Mouse (Mus musculus) kidney, postnatal 0 days (tissue): Measurements from ENCODE around the gene Cbx5. TPM values are rescaled to one million over a fixed set of nuclear protein-coding genes. Genes with fewer than 3 reads are reported as not detected.

Experiments used
- ATAC-seq: fragments of 200-750 bp; cut with Nextera tagmentation; replicated peaks from 2 replicates; pipeline ENCODE4 v1.8.0; 2017; ENCODE audit warnings: low read depth, moderate number of reproducible peaks, moderate TSS enrichment, moderate library complexity; ENCODE audit not compliant: low FRiP score
- DNase-seq: peaks from one replicate; pipeline ENCODE4 v3.0.0-alpha.2; 2016; ENCODE audit warnings: low spot score
- H3K27ac ChIP-seq: fragments of 300-500 bp; sonication (generic); 2 replicates; pipeline ENCODE4 v1.5.1; 2014; ENCODE audit warnings: mild to moderate bottlenecking
- H3K27me3 ChIP-seq: fragments of 300-500 bp; sonication (generic); 2 replicates; pipeline ENCODE4 v1.6.1; 2014; ENCODE audit warnings: low read length, mixed read lengths; ENCODE audit not compliant: insufficient read depth
- H3K36me3 ChIP-seq: fragments of 300-500 bp; sonication (generic); 2 replicates; pipeline ENCODE4 v1.6.1; 2014; ENCODE audit warnings: low read length, mixed read lengths; ENCODE audit not compliant: insufficient read depth
- H3K4me1 ChIP-seq: fragments of 300-500 bp; sonication (generic); replicated peaks from 2 replicates; pipeline ENCODE4 v1.6.1; 2014; ENCODE audit warnings: antibody characterized with exemption, low read length, mixed read lengths; ENCODE audit not compliant: insufficient read depth
- H3K4me2 ChIP-seq: fragments of 300-500 bp; sonication (generic); 2 replicates; pipeline ENCODE4 v1.6.1; 2014; ENCODE audit warnings: mild to moderate bottlenecking, low read length, moderate library complexity, mixed read lengths
- H3K4me3 ChIP-seq: fragments of 300-500 bp; sonication (generic); replicated peaks from 2 replicates; pipeline ENCODE4 v1.5.1; 2014; ENCODE audit warnings: low read depth, low read length
- H3K9ac ChIP-seq: fragments of 300-500 bp; sonication (generic); 2 replicates; pipeline ENCODE4 v1.6.1; 2014; ENCODE audit warnings: low read depth, low read length
- H3K9me3 ChIP-seq: fragments of 300-500 bp; sonication (generic); replicated peaks from 2 replicates; pipeline ENCODE4 v1.6.1; 2016; ENCODE audit warnings: low read length, inconsistent platforms, mixed read lengths
- CTCF ChIP-seq: IDR thresholded peaks from 2 replicates; pipeline ENCODE4 v1.5.1; 2016; ENCODE audit warnings: antibody characterized with exemption, low read depth, mild to moderate bottlenecking, moderate library complexity
- WGBS: fragments of 180-500 bp; shearing (Covaris S2); extraction: QIAGEN DNeasy Blood & Tissue Kit; methylation state at CpG from one replicate; pipeline ENCODE4 v1.1.7; 2014; 5-methylcytosine and 5-hydroxymethylcytosine counted together
- polyA plus RNA-seq: library from polyadenylated mRNA; unstranded; fragments of >200 nt; fragmentation: Nextera tagmentation; extraction: Ambion mirVana; gene quantifications from 2 replicates; pipeline ENCODE4 v1.2.1, GENCODE M21; 2015

Gene Cbx5
- polyA plus RNA-seq, 1 experiment from 2014 or later, result 62.0 TPM

DNA sequence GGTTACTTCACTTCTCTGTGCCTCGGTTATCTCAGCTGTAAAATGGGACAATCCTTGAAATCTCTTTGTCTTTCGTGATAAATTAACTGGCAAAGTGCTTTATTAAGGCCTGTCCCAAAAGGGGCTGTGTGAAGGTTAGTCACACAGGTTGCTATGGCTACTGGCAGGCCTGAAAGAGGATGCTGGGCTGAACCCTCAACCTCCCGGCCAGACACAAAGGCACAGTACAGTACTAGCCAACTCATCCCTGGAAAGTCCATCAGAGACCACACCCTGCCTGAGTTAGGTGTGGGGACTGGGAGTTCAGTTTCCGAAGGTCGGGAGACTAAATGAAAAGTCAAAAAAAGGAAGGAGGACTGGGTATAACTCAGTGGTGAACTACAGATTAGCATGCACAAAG, 73.7 kb downstream of the Cbx5 start:
- no peak for TF ChIP-seq CTCF
- peaks cover 18% of the 10 kb centered on the region for H3K4me1 ChIP-seq

DNA sequence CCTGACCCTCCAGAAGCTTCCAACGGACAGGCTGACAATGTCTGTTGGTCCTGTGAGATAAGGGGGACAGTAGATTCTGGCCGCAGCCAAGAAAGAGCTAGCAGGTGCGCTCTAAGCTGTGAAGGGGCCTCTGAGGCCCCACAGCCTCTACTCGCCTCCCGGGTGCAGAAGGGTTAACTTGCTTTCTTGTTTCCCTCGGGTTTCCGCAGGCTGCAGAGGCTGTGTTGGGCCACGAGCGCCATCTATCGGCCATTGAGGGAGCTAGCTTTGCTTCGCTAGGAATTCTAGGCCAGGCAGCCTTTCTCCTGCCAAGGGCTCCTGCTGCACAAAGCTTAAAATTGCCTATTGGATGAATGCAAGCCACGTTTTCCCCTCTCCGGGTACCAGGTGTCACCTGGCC, 74.2 kb downstream of the Cbx5 start:
- ATAC-seq (0 out of 2 replicates have a peak, but pooled peaks have one; percentile 27), DNase-seq (peak; percentile 95)
- peaks cover 16% of the 10 kb centered on the region for H3K4me1 ChIP-seq
- no peak overlapping the region for H3K4me3 ChIP-seq
- no peak overlapping the region for H3K9ac ChIP-seq
- H3K27ac ChIP-seq, result no peak overlapping the region
- WGBS, result under 1% methylated on average over 13 of the region's 13 CpGs
- H3K27me3 ChIP-seq, result no peaks in the 10 kb centered on the region
- no peaks in the 10 kb centered on the region for H3K36me3 ChIP-seq
- TF ChIP-seq CTCF, result peak; percentile 99
- H3K9me3 ChIP-seq, result no peaks in the 10 kb centered on the region
- H3K4me2 ChIP-seq, result no peak overlapping the region

More for the DNA sequence above, 73.7 kb downstream of the Cbx5 start:
- H3K4me3 ChIP-seq, result no peak overlapping the region
- DNase-seq, result no peak
- ATAC-seq, result no peak
- H3K27ac ChIP-seq, result no peak overlapping the region
- H3K36me3 ChIP-seq, result no peaks in the 10 kb centered on the region
- 42% methylated on average over 5 of the region's 5 CpGs for WGBS
- no peak overlapping the region for H3K4me2 ChIP-seq
- H3K27me3 ChIP-seq, result no peaks in the 10 kb centered on the region
- no peaks in the 10 kb centered on the region for H3K9me3 ChIP-seq
- no peak overlapping the region for H3K9ac ChIP-seq

GRCm38 (mm10) chr15:103163182-103163919, 76.3 kb downstream of the Cbx5 start:
- H3K4me2 ChIP-seq, result peak overlapping the region; percentile 68
- TF ChIP-seq CTCF, result no peak
- H3K9ac ChIP-seq, result peak overlapping the region; percentile 62; the same call in 1 of the 2 replicates
- ATAC-seq, result peak; percentile 78
- 9% methylated on average over 25 of the region's 25 CpGs for WGBS
- peak; percentile 99 for DNase-seq
- peak overlapping the region; percentile 66 for H3K4me3 ChIP-seq
- no peaks in the 10 kb centered on the region for H3K9me3 ChIP-seq
- H3K27me3 ChIP-seq, result no peaks in the 10 kb centered on the region
- H3K36me3 ChIP-seq, result no peaks in the 10 kb centered on the region
- H3K4me1 ChIP-seq, result peaks cover 3% of the 10 kb centered on the region
- H3K27ac ChIP-seq, result no peak overlapping the region

GRCm38 (mm10) chr15:103157585-103157984, 82.0 kb downstream of the Cbx5 start:
- Histone ChIP-seq H3K4me1 (no peaks in the 10 kb centered on the region; the same call in none of the 2 replicates), H3K4me2 (no peak overlapping the region), H3K27me3 (no peaks in the 10 kb centered on the region), H3K9me3 (no peaks in the 10 kb centered on the region), H3K36me3 (no peaks in the 10 kb centered on the region), H3K4me3 (no peak overlapping the region), H3K9ac (no peak overlapping the region), H3K27ac (no peak overlapping the region)
- TF ChIP-seq CTCF, result no peak
- DNase-seq, result no peak
- no peak for ATAC-seq
- WGBS, result 77% methylated on average over 10 of the region's 10 CpGs

DNA sequence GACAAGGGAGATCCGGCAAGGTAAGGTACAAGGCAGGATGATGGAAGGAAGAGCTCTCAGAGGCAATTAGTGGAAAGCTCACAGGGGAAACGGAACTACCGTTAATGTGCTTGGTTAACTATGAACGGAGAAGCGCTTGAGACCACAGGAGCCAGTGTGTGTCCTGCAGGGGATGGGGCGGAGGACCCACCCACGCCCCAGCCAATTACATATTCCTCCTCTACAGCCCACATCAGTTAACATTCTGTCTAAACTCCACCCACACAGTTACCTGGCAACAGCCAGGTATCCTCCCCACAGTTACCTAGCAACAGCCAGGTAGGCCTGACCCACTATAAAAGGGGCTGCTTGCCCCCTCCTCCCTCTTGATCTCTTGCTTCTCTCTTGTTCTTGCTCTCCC, 82.7 kb downstream of the Cbx5 start:
- Histone ChIP-seq H3K4me3 (no peak overlapping the region), H3K4me2 (no peak overlapping the region), H3K27ac (no peak overlapping the region), H3K9me3 (no peaks in the 10 kb centered on the region), H3K9ac (no peak overlapping the region), H3K4me1 (no peaks in the 10 kb centered on the region; the same call in 1 of the 2 replicates), H3K36me3 (no peaks in the 10 kb centered on the region), H3K27me3 (no peaks in the 10 kb centered on the region)
- 57% methylated on average over 7 of the region's 7 CpGs for WGBS
- DNase-seq (no peak), ATAC-seq (no peak)
- no peak for TF ChIP-seq CTCF

GRCm38 (mm10) chr15:103155366-103156321, 84.0 kb downstream of the Cbx5 start:
- no peak for ATAC-seq
- Histone ChIP-seq H3K27ac (no peak overlapping the region), H3K27me3 (no peaks in the 10 kb centered on the region)

More at GRCm38 (mm10) chr15:103155366-103156321, 84.0 kb downstream of the Cbx5 start:
- TF ChIP-seq CTCF, result no peak; the same call in 1 of the 2 replicates
- H3K9ac ChIP-seq, result peak overlapping the region; percentile 15; the same call in 1 of the 2 replicates
- H3K4me2 ChIP-seq, result no peak overlapping the region
- DNase-seq, result no peak
- no peaks in the 10 kb centered on the region for H3K36me3 ChIP-seq
- WGBS, result 35% methylated on average over 32 of the region's 32 CpGs
- no peak overlapping the region for H3K4me3 ChIP-seq
- no peaks in the 10 kb centered on the region; the same call in 1 of the 2 replicates for H3K4me1 ChIP-seq
- H3K9me3 ChIP-seq, result no peaks in the 10 kb centered on the region
